Mouse (Mus musculus) cerebellum, adult 11 months (tissue): ENCODE data around the gene Mob3c.

ENCODE experiments used
- DNase-seq: peaks from one replicate; pipeline ENCODE4 v3.0.0; 2022

Gene Mob3c

GRCm38 (mm10) chr4:115838196-115838595 lies 10.3 kb downstream of the Mob3c start:
- DNase-seq, result no peak

- peak; percentile 89 for DNase-seq
These were observed 11.1 kb downstream of the Mob3c start, which contains the start of gene Mknk1 for GRCm38 (mm10) chr4:115838696-115839641. Gene Mknk1, plus strand, starts transcription at chr4:115839198.

DNA sequence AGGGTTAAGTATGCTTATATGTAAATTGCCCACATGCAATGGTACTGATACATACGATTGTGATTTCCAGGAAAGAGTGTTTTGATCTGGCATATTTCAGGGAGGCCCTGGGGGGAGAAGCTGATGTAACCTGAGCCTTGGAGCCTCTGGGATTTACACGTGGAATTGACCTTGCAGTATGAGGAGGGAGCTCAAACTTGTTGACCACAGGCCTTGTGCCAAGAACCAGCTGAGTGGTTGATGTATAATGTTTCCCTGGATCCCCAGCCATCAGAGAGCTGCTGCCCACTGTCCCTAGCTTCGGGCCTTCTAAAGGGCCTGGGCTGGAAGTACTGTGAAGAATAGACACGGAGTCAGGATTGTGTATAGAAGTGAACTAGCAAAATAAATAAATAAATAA lies 12.1 kb downstream of the Mob3c start:
- no peak for DNase-seq

DNA sequence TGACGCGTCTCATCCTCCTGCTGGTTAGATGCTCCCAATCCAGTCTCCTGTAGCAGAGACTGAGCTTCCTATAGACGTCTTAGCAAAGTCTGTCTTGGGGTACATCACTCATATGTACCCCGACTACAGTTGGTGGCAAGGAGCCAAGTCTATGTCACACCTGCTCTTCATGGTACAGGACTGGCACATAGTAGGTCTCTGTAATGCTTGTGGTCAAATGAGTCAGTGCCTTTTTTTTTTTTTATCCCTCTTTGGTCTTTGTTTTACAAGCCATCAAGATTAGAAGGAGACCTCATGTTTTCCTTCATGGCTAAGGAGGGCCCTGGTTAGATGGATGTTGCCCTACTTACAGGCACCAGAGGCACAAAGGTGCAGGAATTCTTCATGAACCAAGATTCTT lies 12.9 kb downstream of the Mob3c start:
- DNase-seq, result no peak

DNA sequence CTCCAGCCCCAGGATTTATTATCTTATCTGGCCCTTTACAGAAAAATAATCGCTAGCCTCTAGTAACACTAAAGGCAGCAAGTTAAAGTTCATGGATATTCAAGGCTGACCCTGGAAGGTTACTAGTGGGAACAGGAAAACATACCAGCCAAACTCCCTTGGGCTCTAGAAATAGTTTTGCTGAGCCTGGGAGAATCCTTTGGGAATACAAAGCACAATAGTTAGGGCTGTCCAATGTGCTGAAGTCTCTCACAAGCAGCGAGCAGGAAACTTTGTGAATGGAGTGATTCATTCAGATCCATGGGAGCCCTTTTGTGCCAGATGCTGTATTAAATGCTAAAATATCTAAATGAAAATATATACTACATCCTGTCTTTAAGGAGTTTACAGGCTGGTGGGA lies 18.8 kb downstream of the Mob3c start:
- no peak for DNase-seq

DNA sequence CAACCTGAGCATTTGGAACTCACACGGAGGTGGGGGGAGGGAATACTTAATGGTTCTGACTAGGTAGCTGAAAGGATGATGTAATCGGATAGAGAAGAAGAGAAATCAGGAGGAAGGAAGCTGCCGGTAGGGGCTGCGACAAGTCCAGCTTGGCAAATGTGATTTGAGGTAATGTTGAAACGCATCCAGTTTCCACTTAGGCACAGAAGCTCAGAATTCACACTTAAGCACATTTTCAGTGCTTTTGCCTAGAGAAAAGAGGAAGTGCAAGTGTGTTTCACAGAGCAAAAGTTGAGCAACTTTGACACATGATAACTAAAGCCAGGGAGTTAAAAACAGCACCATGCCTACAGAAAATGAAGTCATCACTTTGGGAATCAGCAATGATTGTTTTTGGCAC lies 19.5 kb downstream of the Mob3c start:
- DNase-seq, result no peak

DNA sequence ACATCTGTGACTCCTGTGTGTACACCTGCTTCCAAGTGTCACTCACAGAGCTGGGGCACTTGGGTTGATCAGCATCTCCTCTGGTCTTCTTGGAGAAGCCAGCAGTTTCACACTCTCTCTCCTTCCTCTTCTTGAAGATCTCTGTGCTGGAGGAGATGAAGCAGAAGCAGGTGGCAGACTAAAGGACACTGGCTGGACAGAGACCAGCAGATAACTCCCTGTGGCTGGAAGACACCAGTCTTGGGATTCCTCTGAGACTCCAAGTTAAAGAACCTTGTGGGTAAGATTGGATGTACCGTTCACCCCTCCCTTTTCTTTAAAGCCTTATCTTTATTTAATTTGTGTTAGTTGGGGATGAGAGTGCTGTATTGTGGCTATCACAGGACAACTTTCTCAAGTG lies 20.2 kb downstream of the Mob3c start:
- DNase-seq, result no peak

- DNase-seq, result no peak
These were observed 21.2 kb downstream of the Mob3c start for GRCm38 (mm10) chr4:115848990-115849677.

DNA sequence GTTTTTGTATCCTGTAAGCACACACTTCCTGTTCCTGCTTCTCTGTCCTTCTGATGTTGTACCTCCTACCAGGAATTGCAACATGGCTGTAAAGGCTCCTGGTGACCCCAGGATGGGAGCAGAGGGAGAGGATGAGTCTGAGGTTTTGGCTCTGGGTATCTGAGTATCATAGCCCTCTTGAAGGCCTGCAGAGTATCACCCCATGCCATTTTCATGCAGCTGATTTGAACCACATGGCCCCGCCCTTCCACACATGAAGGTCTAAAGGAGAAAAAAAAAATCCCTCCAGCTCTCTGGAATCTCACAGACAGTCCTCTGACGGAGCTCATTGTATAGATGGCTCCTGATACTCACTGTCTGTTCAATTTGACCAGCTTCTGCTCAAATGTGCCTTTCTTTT lies 22.2 kb downstream of the Mob3c start:
- DNase-seq, result no peak

GRCm38 (mm10) chr4:115850631-115851030 lies 22.7 kb downstream of the Mob3c start:
- DNase-seq, result no peak

DNA sequence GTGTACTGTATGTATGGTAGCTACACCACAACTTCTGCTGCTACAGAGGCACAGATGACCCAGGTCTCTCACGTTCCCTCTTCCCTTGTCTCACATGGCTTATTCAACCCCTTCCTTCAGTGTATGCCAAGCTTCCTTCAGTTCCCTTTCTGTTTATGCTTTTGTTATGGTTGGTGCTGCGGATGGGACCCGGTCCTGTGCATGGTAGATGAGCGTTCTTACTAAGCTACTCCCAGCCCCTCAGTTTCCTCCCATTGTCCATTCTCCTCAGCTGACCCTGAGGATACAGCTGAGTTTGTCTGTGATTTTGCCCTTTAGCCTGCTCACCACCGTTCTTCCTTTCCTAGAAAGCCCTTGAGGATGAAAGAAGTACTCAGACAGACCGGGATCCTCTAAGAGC lies 23.7 kb downstream of the Mob3c start:
- DNase-seq, result no peak

DNA sequence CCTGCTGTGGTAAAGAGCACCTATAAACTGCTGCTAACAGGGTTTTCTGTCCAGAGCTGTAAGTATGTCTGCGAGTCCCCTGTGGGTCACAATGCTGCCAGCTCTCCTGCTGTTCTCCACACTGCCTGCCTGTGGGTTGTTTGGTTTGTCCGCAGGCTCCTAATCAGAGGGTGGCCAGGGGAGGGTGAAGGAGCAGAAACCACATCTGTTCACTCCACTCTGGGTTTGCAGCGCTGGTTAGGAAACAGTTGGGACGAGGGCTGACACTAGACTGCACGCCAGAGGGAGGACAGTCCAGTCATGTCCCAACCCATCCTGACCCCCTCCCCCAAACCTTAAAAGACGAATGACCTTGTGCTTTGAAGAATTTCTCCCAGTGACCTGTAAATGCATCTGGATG lies 27.2 kb downstream of the Mob3c start:
- DNase-seq, result no peak

- no peak for DNase-seq
These were observed 27.7 kb downstream of the Mob3c start for GRCm38 (mm10) chr4:115855609-115856008.

DNA sequence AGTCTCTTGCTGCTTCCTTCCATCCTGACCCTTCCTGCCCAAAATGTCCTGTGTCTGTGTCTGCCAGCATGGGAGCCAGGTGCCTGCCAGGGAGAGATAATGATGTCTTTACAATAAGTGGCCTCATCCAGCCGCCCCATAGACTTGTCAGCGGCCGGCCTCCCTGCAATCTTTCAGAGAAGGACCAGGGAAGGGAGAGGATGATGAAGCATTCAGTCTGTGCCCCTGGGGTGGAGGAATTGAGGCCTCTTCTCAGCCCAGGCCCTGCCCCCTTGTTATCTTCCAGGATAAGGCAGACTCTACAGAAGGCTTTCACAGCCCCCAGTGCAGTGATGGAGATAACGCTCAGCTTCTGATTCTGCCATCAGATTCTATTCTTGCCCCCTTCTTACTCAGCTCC lies 28.4 kb downstream of the Mob3c start:
- DNase-seq, result no peak

GRCm38 (mm10) chr4:115857293-115857883 lies 29.5 kb downstream of the Mob3c start:
- no peak for DNase-seq

DNA sequence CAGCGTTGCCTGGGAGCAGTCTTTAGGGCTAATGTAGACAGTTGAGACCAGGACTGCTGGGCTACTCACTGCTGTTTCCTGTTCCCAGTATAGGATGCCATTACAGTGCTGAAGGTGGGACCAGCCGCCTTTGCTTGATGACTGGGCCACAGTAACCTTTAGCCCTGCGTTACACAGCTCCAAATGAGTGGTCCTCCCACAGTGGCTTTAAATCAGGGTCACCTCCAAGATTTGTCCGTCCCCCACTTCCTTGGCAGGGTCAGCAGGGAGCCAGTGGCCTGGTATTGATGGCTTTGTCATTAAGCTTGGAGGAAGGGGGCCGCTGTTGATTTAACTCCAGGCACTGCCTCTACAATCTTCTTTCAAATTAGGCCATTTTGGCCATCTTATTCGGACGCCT lies 35.5 kb downstream of the Mob3c start:
- DNase-seq, result no peak

DNA sequence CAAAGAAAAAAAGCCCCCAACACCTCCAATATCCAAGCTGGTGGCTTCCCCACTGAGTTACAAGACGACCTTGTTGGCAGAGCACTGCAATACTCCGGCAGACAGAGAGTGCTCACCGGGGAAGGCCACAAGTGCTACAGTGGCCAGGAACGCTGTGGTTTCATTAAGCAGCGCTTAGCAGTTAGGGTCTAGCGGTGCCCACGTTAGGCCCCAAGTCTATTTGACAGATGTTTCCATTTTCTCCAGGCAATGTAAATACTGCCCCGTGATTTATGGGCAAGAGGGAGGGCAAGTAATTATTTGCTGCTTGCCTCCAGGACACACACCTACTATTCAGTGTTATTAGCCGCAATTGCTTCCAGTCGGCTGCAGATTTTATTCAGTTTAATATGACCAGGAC lies 36.0 kb downstream of the Mob3c start:
- DNase-seq, result no peak

- no peak for DNase-seq
These were observed 41.8 kb downstream of the Mob3c start for GRCm38 (mm10) chr4:115869512-115870210.

GRCm38 (mm10) chr4:115873231-115873630 lies 45.3 kb downstream of the Mob3c start:
- DNase-seq, result no peak

DNA sequence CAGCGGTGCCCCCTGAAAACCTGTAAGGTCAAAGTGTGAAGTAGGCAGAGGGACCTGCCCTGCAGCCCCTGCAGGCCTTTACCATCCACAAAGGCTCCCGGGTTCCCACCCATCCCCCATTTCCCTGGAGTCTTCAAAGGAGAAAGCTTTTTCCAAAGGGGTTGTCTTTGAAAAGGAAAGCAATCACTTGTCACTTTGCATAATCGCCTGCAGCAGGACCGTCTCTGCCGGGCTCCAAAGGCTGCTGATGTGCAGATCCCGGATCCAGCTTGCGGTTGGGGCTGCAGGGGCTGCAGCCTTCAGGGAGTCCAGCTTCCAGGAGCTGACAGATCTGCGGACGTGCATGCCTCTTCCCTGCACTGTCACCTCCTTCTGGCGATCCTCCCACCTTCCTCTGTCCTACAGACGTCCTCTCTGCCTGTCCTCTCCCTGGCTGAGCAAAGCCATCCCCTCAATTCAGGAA lies 50.4 kb downstream of the Mob3c start:
- no peak for DNase-seq

- DNase-seq, result no peak
These were observed 50.9 kb downstream of the Mob3c start for GRCm38 (mm10) chr4:115878828-115879227.

- DNase-seq, result no peak
These were observed 53.3 kb downstream of the Mob3c start for GRCm38 (mm10) chr4:115881183-115881582.

DNA sequence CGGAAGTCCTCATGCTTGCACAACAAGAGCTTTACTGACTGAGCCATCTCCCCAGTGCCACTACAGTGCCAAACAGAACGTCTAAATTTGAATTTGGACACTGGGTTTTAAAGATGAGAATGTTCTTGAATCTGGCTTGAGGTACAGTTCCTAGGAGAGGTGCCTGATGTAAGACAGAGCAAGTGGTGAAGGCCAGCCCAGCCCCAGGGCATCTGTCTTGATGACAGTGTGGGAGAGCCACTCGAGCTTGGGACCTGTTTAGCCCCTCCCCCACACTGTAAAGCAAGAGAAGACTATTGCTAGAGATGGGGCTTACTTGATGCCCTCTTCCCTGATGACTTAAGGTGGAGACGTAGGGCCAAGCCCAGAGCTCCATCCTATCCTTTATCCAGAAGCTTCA lies 54.3 kb downstream of the Mob3c start:
- DNase-seq, result no peak
